Mouse (Mus musculus) Patski (cell line): Measurements from ENCODE around the gene Stxbp2. TPM values are rescaled to one million over a fixed set of nuclear protein-coding genes. Genes with fewer than 3 reads are reported as not detected.
A peak's percentile ranks its signal among the peaks of the same experiment; 100 is the strongest.

Experiments
- ATAC-seq: fragments of 100-300 bp; one replicate; pipeline ENCODE4 v1.8.0; 2021
- CTCF ChIA-PET: fragments of 350-600 bp; sonication (Branson Sonifier 250); formaldehyde crosslinking; loops from one replicate; lab custom pipeline; 2022; ENCODE audit warnings: inconsistent platforms; lab: Charles Lee
- POLR2A ChIA-PET: fragments of 350-600 bp; sonication (Branson Sonifier 250); formaldehyde crosslinking; loops from one replicate; lab custom pipeline; 2022; ENCODE audit warnings: antibody characterized with exemption, inconsistent platforms; lab: Charles Lee
- DNase-seq: peaks from one replicate; pipeline ENCODE4 v3.0.0-alpha.2; 2011; ENCODE audit warnings: low read depth, low spot score
- H3K27me3 ChIP-seq: fragments of 371-371 bp; one replicate; pipeline ENCODE4 v1.5.1; 2021
- CTCF ChIP-seq: fragments of 100-300 bp; IDR thresholded peaks from one replicate; pipeline ENCODE4 v1.5.1; 2021
- in situ Hi-C: fragments of 300-500 bp; cut with MboI; formaldehyde crosslinking; loops from 3 replicates; pipeline ENCODE4 v1.11.1; 2018; ENCODE audit warnings: low pct_unique_long_range_greater_than_20kb, mixed read lengths
- polyA plus RNA-seq: library from polyadenylated mRNA; unstranded; gene quantifications from one replicate; pipeline ENCODE4 v1.2.3, GENCODE M21; 2021

Stxbp2 gene
- polyA plus RNA-seq, 1 experiment from 2014 or later = 156 TPM

GRCm38 (mm10) chr8:3654726-3655508, 24.2 kb downstream of the Stxbp2 start:
- no peaks in the 10 kb centered on the region for H3K27me3 ChIP-seq
- in situ Hi-C loops = no loop called here
- CTCF ChIA-PET = interaction anchor here (1.3 to 3.2 kb wide), 4 partner anchors 9 to 96 kb away, joined by 3 to 18 read pairs (median 8); partner anchors contain the start of genes Fcor and Mcemp1
- no peak for ATAC-seq
- POLR2A ChIA-PET = interaction anchor here (0.6 kb wide), 1 partner anchor 10 kb away, joined by 3 read pairs; no protein-coding TSS in a partner anchor
- TF ChIP-seq CTCF = no peak
- DNase-seq = no peak

- in situ Hi-C loops = no loop called here
- ChIA-PET POLR2A (no interaction called here), CTCF (interaction anchor here (1.3 to 3.2 kb wide), 6 partner anchors 7 to 96 kb away, joined by 3 to 18 read pairs (median 8); partner anchors contain the start of genes Fcor and Mcemp1)
- ATAC-seq (no peak), DNase-seq (no peak)
- no peak for TF ChIP-seq CTCF
- H3K27me3 ChIP-seq = no peaks in the 10 kb centered on the region
Measured at GRCm38 (mm10) chr8:3655526-3655925, 24.8 kb downstream of the Stxbp2 start, which contains the start of gene Retn. TSS of gene Retn (plus strand) at chr8:3655770.

- in situ Hi-C loops = no loop called here
- ATAC-seq (peak; percentile 70), DNase-seq (peak; percentile 77)
- no peak for TF ChIP-seq CTCF
- ChIA-PET CTCF (interaction anchor here (1.5 to 3.2 kb wide), 6 partner anchors 8 to 98 kb away, joined by 3 to 18 read pairs (median 8); partner anchors contain the start of genes Fcor and Mcemp1), POLR2A (interaction anchor here (1.0 to 1.1 kb wide), 2 partner anchors 8 to 26 kb away, joined by 3 to 7 read pairs; partner anchors contain the start of gene Stxbp2)
- H3K27me3 ChIP-seq = no peaks in the 10 kb centered on the region
Measured at GRCm38 (mm10) chr8:3656725-3657381, 26.1 kb downstream of the Stxbp2 start.

DNA sequence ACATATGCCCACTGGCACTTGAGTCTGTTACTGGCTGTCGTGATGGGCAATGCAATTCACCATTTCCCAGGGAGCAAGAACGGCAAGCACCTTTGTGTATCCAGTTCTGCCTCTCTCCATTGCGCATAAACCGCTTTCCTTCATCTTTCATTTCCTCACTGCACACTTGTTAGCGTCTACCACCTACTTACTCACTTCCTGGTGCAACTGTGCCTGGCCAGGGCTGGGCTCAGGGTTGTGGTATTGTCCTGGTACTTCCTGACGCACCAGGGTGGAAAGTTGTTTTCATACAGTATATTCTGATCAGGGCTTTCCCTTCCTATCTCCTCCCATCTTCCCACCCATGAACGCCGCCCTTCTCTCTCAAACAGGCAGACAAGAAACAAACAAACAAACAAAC, 30.1 kb downstream of the Stxbp2 start:
- ATAC-seq (no peak), DNase-seq (no peak)
- in situ Hi-C loops = no loop called here
- TF ChIP-seq CTCF = no peak
- ChIA-PET POLR2A (no interaction called here), CTCF (interaction anchor here (2.4 kb wide), 1 partner anchor 15 kb away, joined by 6 read pairs; the partner anchor contains the start of gene Trappc5)
- H3K27me3 ChIP-seq = no peaks in the 10 kb centered on the region

DNA sequence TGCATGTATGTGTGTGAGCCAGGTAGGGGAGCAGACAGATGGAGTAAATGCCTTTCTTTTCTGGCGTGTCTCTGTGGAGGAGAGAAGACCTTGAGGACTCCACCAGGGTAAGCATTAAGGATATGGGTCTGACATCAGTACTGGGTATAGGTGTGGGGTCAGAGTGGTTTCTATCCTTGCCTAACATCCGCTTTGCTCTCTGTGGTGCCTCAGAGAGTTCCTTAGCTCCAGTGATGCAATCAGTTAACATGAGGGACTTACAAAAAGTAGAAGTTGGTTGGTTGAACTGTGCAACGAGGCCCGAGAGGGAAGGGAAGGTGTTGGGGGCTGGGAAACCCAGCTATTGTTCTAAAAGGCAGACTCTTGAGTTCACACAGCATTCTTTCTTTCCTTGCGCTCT, 33.6 kb downstream of the Stxbp2 start:
- CTCF ChIA-PET = interaction anchor here (2.7 to 3.2 kb wide), 3 partner anchors 8 to 106 kb away, joined by 7 to 19 read pairs (median 11); partner anchors contain the start of genes Fcor and Retn
- POLR2A ChIA-PET = interaction anchor here (0.6 to 1.2 kb wide), 2 partner anchors 33 to 232 kb away, joined by 3 to 5 read pairs; partner anchors contain the start of gene Stxbp2
- DNase-seq (no peak), ATAC-seq (no peak)
- H3K27me3 ChIP-seq = no peaks in the 10 kb centered on the region
- no peak for TF ChIP-seq CTCF
- in situ Hi-C loops = no loop called here

- ChIA-PET CTCF (interaction anchor here (1.0 to 2.8 kb wide), 3 partner anchors 9 to 106 kb away, joined by 3 to 7 read pairs (median 4); partner anchors contain the start of gene Retn), POLR2A (interaction anchor here (1.2 kb wide), 1 partner anchor 34 kb away, joined by 3 read pairs; the partner anchor contains the start of gene Stxbp2)
- no peak for TF ChIP-seq CTCF
- no peak for DNase-seq
- in situ Hi-C loops = no loop called here
- H3K27me3 ChIP-seq = no peaks in the 10 kb centered on the region
- ATAC-seq = no peak
Measured at GRCm38 (mm10) chr8:3665507-3665906, 34.8 kb downstream of the Stxbp2 start, which contains the start of gene Mcemp1. TSS of gene Mcemp1 (plus strand) at chr8:3665754.

DNA sequence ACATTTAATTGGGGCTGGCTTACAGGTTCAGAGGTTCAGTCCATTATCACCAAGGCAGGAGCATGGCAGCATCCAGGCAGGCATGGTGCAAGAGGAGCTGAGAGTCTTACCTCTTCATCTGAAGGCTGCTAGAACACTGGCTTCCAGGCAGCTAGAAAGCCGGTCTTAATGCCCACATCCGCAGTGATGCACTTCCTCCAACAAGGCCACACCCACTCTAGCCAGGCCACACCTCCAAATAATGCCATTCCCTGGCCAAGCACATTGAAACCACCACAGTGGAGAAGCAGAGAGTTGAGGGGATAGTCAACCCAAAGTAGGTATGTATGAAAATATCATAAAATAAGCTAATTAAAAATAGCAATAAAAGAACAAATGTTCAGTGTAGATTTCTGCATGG, 39.6 kb downstream of the Stxbp2 start:
- ChIA-PET POLR2A (interaction anchor here (0.7 to 1.9 kb wide), 2 partner anchors 49 to 112 kb away, joined by 4 to 5 read pairs; partner anchors contain the start of gene Pet100), CTCF (interaction anchor here (1.4 to 4.4 kb wide), 3 partner anchors 41 to 111 kb away, joined by 3 to 41 read pairs (median 31); partner anchors contain the start of gene Stxbp2)
- in situ Hi-C loops = loop anchor here (5.0 to 10.0 kb wide), 4 partner anchors 43 to 316 kb away; partner anchors contain the start of genes A430078G23Rik and Pcp2
- ATAC-seq (no peak), DNase-seq (no peak)
- no peaks in the 10 kb centered on the region for H3K27me3 ChIP-seq
- TF ChIP-seq CTCF = no peak

DNA sequence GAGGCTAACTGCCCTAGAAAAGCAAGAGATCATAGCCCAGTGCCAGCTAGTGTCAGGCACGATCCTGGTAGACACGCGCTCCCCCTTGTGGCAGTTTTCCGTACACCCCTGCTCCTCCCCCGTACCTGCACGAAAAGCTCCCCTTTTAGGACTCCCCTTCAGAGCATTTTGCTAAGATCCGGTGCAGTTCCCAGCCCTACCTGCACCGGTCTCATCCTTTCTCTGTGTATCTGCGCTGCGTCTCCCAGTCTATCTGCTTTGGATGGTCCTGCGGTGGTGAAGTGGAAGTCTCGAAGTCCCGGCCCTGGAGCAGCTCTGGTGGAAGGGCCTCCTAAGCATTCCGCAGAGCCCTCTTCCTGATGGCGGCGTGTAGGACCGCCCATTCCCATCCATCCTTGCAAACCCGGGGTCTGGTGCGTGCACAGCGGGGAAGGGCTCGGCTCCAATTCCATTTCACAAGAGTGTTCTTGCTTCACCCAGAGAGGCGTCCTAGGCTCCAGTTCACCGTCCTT, 41.3 kb downstream of the Stxbp2 start, which contains the start of gene Fcor:
Fcor (minus strand) TSS at position 383 of the 512 bp plus-strand sequence.
- ChIA-PET CTCF (interaction anchor here (0.7 to 4.4 kb wide), 23 partner anchors 9 to 208 kb away, joined by 3 to 41 read pairs (median 4); partner anchors contain the start of genes C330021F23Rik, Camsap3, Pet100 and Retn), POLR2A (interaction anchor here (1.0 to 1.9 kb wide), 3 partner anchors 51 to 163 kb away, joined by 3 to 4 read pairs (median 3); partner anchors contain the start of genes Pet100 and Xab2)
- no peak for DNase-seq
- in situ Hi-C loops = loop anchor here (5.0 to 10.0 kb wide), 4 partner anchors 45 to 317 kb away; partner anchors contain the start of genes A430078G23Rik and Pcp2
- H3K27me3 ChIP-seq = no peaks in the 10 kb centered on the region
- TF ChIP-seq CTCF = peak; percentile 93
- ATAC-seq = peak; percentile 52

GRCm38 (mm10) chr8:3674671-3675070, 43.9 kb downstream of the Stxbp2 start:
- H3K27me3 ChIP-seq = no peaks in the 10 kb centered on the region
- DNase-seq = no peak
- no peak for TF ChIP-seq CTCF
- no peak for ATAC-seq
- ChIA-PET POLR2A (interaction anchor here (0.6 kb wide), 1 partner anchor 30 kb away, joined by 3 read pairs; no protein-coding TSS in a partner anchor), CTCF (interaction anchor here (0.9 to 3.4 kb wide), 6 partner anchors 9 to 123 kb away, joined by 3 to 20 read pairs (median 4); partner anchors contain the start of gene Mcemp1)
- in situ Hi-C loops = loop anchor here (5.0 to 10.0 kb wide), 5 partner anchors 47 to 320 kb away; partner anchors contain the start of genes A430078G23Rik, Pcp2 and Pex11g
